Mouse (Mus musculus) frontal cortex, adult 2 months (tissue): Measurements from ENCODE around the gene Gm29094. TPM values are rescaled to one million over a fixed set of nuclear protein-coding genes. Genes with fewer than 3 reads are reported as not detected.
"Not testable (repeated sequence)": the region's sequence is repeated elsewhere in the genome, so short reads cannot be mapped to it uniquely, and the experiment has no call there.

ENCODE experiments used
- DNase-seq, 2 experiments: peaks; one replicate each; pipeline ENCODE4 v3.0.0; 2022; ENCODE audit warnings: low spot score in 1 of 2; ENCODE audit errors: extremely low spot score in 1 of 2
- polyA plus RNA-seq: library from polyadenylated mRNA; depleted of rRNA; stranded (reverse); fragments of >200 nt; gene quantifications from 2 replicates; pipeline ENCODE4 v1.2.3, GENCODE M21; 2012; rRNA removed

Gene Gm29094
- polyA plus RNA-seq, 1 experiment = not detected

DNA sequence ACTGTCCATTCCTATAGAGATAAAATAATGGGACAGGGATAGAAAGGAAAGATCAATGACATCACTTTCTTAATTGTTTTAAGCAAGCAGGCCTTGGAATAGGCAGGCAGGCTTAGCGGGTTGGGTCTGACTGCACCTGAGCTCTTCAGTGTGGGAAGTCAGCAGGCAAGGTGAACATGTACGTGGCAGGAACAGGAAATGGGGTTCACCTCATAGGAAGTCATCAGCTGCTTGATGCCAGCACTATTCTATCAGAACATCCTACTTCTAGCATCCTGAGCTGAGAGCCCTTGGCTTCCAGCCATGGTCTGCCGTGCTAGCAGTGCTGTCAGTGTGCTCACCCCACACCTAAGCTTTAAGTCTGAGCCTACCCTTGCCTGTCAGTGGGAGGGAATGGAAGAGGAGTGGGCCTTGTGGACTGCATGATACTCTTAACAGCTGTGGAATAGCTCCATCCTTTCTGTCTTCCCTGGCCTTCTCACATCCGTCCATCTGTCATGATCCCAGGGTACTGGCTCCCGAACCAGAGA, 39.9 kb downstream of the Gm29094 start:
- DNase-seq = not testable (repeated sequence)

DNA sequence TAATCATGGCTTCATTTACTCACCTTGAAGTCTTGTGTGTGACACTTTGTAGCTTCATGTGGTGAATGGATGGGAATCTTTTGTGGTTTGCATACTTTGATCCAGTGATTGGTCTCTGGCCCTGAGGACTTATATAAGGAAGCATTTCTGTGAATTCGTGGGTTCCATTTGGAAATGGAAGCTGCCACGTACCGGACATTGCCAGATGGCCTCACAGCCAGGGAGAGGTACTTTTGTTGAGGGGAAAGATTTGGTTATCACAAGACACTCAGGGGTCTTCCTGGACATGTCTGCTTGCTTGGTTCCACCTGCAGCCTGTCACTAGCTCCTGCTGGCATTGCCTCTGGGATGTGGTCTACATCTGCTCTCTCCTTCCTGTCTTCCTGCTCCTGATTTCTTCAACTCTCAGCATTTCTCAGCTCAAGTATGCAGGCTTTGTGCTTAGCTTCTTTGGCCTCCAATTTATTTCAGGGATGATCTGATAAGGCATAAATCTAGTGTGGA, 41.4 kb downstream of the Gm29094 start:
- not testable (repeated sequence) for DNase-seq

DNA sequence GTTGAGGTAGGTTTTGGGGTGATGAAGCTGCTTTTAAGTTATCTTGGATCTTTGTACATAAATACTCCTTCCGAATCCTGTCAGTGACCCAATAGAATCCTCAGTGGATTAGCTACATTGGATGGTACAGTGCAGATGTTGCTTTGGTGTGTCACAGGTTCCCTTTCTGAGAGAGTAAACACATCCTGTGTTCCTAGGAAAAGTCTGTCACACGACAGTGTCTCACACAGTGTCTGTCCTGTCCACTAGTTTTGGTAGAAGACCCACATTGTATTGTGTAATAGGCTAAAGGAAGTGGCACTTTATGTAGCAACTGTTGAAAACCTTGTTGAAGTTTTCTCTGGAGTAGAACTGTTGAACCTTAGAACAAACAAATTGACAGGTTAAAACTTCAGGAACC, 54.2 kb downstream of the Gm29094 start:
- DNase-seq = no peak

DNA sequence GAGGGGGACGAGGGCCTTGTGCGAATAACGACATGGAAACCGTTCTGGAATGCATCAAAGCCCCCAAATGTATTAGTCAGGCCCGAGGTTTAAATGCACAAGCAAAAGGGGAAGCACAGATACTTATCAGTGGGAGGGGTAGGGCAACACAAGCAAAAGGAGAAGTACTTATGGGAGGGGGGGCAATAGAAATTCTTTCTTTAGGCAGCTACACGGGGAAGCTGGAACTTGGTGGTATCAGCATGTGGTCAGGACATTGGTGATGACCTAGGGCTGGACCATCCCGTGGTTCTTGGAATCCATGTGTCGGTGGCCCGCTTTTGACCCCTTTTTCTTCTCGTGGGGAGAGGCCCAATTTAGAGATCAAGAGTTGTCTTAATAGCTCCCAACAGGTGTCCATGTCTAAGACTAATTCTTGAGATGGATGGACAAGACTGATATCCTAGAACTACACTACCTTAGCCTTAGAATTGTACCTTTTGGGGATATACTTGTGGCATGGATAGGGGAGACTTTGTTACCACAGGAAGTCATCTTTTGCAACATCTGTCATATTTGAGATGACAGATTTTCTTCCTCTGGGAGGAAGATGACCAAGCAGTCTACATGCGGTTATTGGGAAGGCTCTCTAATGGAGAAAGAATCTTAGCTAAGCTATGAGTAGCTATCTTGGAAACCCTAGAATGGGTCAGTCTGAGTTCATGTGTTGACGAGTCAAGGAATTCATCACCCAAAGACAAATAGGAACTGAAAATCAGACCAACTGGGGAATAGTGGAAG, 57.6 kb downstream of the Gm29094 start:
- DNase-seq = no peak

DNA sequence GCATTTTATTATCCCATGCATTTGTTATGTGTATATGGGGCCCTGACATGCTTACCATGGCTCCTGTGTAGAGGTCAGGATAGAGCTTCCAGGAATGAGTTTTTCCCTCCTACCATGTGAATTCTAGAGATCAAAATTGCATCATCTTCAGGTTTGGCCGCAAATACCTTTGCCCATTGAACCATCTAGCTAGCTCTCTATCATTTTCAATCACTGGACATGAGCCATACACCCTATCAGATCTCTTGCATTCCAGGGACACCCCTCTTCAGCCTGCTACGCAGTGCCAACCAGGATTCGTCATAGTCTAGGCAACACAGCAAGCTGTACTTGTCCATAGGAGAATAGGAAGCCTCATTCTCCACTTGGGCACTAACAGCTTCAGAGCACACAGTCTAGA, 64.8 kb downstream of the Gm29094 start:
- DNase-seq = no peak

DNA sequence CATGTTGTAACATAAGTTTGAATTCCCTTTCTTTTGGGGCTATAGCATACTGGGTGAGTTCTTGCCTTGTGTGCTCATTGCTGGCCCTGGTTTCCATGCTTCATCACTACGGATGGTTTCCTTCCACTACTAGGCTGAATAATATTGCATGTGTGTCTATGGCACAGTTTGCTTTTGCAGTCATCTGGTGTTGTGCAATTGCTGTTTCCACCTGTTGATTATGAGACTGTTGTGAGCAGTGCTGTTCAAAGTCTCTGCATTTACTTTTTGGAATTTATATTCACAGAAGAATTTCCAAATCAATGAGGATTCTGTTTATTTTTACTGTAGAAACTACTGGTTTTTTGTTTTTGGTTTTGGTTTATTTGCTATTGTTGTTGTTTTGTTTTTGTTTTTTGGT, 65.4 kb downstream of the Gm29094 start:
- DNase-seq = no peak

Other genes with a start within 250 kb of the Gm29094 start
- 0.34 and 0.40 TPM in 2 replicates for gene Bcl2a1a, start 242.5 kb upstream of the Gm29094 start, polyA plus RNA-seq
- not detected in 2 replicates for gene Trim43b, start 106.5 kb upstream of the Gm29094 start, polyA plus RNA-seq
- gene Bcl2a1b, start 170 bp upstream of the Gm29094 start, polyA plus RNA-seq = 2.4 and 2.9 TPM in 2 replicates
- 13.9 and 14.6 TPM in 2 replicates for gene Mthfs, start 11.3 kb downstream of the Gm29094 start, polyA plus RNA-seq